Mouse (Mus musculus): ENCODE data around the gene Klk1b1.

GRCm38 (mm10) chr7:43944727-43945264, 21.8 kb upstream of the Klk1b1 start:
- TF ChIP-seq CTCF (conservative IDR thresholded peaks at IDR 0.05; ENCODE audit: insufficient read depth, insufficient read length, low read depth, low read length): no peak
- no peak for TF ChIP-seq POLR2A (IDR thresholded peaks at IDR 0.05; ENCODE audit: low read depth, low read length)

Data from kidney, adult 2 months (tissue).